Mouse (Mus musculus): ENCODE results near the gene Actn4.
"Not testable (repeated sequence)": the region's sequence is repeated elsewhere in the genome, so short reads cannot be mapped to it uniquely, and the experiment has no call there.

Gene Actn4

DNA sequence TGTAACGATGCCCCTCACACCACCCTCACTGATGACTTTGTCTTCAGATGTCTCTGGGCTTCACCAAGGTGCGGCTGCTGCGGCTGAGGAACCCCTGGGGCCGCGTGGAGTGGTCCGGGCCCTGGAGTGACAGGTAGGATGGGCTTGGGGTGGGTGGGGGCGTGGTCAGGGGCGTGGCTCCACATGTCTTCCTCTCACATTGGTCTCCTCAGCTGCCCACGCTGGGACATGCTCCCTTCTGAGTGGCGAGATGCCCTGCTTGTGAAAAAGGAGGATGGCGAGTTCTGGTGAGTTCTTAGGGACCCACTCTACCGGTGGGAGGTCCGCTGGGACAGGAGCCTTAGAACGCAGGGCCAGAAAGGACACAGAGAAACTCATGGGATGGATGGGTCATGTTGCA is 75.7 kb downstream of the Actn4 start:
- DNase-seq (ENCODE audit: low spot score), result no peak

DNA sequence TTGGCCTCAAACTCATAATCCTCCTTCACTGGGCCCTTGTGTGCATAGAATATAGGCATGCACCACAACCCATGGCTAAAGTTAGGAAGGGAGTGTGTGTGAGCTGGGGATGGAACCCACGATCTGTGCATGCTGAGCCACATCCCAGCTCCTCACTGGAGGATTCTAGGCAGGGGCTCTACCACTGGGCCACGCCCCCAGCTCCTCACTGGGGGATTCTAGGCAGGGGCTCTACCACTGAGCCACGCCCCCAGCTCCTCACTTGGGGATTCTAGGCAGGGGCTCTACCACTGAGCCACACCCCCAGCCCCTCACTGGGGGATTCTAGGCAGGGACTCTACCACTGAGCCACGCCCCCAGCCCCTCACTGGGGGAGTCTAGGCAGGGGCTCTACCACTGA is 78.4 kb downstream of the Actn4 start:
- DNase-seq (ENCODE audit: low spot score), result not testable (repeated sequence)

DNA sequence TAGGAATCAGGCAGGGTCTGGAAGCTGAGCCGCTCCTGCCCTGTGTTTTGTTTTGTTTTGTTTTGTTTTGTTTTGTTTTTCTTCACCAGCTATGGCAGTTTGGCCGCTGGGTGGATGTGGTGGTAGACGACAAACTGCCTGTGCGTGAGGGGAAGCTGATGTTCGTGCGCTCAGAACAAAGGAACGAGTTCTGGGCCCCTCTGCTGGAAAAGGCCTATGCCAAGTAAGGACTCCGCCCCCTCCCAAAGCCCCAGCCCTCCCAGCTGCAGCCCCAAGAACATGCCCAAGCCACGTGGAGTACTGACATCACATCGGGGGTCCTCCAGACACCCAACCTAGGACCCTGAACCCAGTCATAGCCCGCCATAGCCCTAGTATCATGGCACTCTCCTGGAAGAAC is 79.1 kb downstream of the Actn4 start:
- DNase-seq (ENCODE audit: low spot score), result no peak

DNA sequence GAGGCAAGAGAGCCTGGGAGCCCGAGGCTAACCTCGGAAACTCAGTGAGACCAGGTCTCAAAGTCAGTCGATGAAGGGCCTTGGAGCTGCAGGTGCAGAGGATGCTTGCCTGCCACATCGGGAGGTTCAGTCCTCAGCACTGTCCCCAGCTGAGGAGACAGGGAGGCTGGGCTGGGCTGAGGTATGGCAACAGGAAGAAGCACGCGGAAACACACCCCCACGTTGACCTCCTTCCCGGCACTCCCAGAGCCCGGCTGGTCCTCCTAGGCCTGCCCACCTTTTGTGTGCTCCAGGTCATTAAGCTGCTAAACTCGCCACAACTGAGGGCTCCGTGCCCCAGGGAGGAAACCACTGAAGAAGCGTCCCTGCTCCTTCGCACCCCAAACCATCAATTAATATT is 80.9 kb downstream of the Actn4 start, which contains the start of gene Capn12:
TSS of gene Capn12 (plus strand) at position 224 of the 400 bp plus-strand sequence.
- DNase-seq (ENCODE audit: low spot score), result no peak

DNA sequence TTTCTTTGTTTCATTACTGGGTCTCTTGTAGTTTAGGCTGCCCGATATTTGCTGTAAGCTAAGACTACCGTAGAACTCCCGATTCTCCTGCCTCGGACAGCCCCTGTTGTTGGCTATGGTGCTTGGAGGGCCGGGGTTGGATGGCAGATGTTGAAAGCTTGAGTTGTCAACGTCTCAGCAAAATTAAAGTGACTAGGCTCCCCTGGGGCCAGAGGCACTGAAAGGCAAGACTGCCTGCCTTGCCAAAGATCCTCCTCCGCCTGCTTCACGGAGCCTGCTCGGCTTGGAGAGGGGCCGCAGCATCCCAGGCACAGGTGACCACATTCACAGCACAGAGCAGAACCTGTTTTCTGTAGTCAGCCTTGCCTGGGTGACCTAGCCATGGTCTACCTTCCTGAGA is 81.6 kb downstream of the Actn4 start:
- DNase-seq (ENCODE audit: low spot score), result no peak

DNA sequence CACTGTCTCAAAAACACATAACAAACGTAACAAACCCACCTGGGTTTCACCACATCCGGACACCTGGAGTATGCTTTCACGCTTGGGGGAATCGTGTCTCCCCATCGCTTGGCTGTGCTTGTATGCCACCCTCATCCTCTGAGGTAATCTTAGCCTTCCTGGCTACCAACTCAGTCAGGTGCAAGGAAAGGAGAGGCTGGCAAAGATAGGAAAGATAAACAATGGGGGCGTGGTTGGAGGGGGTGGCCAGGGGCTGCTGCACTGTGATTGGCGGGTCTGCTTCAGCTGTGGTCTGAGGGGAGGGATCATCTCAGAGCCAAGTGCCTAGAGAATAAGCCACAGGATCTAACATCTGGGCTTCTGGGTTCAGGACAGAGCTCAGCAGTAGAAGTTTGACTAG is 82.5 kb downstream of the Actn4 start:
- DNase-seq (ENCODE audit: low spot score), result no peak

DNA sequence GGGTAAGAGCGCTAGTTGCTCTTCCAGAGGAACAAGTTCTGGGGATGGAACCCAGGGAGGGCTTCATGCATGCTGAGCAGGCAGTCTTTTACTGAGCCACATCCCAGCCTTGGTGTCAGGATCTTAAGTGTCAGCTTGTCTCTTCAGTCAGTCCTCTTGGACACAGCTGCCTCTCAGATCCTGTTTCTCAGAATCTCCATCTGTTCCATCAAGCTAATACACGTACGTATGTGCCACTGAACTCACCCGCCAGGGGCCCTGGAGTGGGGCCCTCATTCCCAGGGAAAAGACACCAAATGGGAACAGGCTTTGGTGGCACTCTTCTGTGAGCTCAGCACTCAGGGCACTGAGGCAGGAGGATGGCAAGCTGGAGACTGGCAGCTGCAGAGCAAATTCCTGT is 84.3 kb downstream of the Actn4 start:
- DNase-seq (ENCODE audit: low spot score), result no peak

DNA sequence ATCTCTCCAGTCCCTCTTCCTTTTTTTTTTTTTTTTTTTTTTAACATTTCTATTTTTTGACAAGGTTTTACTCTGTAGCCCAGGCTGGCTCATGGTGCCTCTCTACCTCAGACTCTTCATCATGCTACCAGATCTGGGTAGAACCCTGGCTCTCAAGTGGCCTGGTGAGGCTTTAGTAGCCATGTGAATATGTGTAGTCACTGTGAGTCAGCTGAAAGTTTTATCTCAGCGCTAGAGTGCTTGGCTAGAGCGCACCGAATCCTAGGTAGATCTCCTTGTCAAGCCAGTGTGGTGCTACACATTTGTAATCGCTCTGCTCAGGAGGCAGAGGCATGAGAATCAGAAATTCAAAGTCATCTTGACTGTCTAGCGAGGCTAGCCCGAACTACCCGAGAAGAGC is 85.0 kb downstream of the Actn4 start:
- DNase-seq (ENCODE audit: low spot score), result no peak

DNA sequence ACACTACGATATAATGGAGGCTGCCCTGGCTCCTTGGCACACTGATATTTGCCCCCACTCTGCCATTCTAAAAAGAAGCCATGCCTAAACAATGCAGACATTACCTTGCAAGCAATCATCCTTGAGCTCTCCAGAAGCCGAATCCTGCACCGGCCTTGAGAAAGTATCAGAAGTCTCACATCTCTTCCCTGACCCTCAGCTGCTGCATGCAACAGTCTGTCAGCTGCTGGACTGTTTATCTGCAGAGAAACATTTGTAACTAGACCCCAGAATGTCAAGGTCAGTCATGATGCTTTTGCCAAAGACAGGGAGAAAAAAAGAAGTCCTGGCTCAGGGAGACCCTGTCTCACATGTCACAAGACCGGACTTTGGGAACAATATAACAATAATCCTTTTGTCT is 86.0 kb downstream of the Actn4 start:
- DNase-seq (ENCODE audit: low spot score), result no peak

DNA sequence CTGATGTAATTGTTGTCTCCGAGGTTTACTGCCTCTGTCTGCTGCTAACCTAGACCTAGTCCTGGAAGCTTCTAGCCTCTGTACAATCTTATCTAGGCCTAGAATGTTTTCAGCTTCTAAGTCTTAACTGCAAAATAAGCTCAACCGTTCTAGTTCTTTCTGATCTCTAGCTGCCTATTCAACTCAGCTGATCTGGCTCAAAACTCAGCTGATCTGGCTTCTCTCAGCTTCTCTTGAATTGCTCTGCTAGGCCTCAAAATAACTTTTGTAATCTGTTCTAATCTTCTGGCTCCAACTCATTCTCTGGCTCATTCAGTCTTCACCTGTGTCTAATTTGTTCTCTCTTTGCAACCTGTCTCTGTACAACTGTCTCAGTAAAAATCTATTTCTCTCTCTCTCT is 87.6 kb downstream of the Actn4 start:
- DNase-seq (ENCODE audit: low spot score), result no peak

DNA sequence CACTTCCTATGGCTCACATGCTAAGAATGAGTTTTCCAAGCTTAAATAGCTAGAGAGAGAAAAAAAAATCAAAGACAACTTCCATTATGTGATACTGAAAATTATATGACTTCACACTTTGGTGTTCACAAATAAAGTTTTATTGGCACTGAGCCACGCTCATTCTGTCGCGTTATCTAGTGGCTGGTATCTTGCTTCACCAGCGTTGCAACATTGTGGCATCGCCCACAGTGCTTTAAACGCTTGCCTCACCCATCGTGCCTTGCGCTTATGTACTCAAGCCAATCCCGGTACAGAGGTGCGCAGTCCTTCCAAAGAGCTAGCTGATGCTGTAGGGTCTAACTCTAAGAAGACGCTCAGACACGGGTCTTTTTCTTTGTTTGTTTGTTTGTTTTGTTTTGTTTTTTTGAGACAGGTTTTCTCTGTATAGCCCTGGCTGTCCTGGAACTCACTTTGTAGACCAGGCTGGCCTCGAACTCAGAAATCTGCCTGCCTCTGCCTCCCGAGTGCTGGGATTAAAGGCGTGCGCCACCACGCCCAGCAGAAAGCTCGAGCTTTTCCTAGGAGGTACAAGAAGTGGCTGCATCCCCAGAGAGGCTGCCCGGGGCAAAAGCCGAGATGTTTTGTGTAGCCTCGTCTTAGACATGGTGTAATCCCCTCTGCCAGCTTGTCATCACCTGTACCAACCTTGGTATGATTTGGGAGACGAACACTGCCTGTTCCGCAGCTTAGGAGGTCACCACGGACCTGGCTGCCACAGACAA is 91.1 kb downstream of the Actn4 start:
- DNase-seq (ENCODE audit: low spot score), result no peak

DNA sequence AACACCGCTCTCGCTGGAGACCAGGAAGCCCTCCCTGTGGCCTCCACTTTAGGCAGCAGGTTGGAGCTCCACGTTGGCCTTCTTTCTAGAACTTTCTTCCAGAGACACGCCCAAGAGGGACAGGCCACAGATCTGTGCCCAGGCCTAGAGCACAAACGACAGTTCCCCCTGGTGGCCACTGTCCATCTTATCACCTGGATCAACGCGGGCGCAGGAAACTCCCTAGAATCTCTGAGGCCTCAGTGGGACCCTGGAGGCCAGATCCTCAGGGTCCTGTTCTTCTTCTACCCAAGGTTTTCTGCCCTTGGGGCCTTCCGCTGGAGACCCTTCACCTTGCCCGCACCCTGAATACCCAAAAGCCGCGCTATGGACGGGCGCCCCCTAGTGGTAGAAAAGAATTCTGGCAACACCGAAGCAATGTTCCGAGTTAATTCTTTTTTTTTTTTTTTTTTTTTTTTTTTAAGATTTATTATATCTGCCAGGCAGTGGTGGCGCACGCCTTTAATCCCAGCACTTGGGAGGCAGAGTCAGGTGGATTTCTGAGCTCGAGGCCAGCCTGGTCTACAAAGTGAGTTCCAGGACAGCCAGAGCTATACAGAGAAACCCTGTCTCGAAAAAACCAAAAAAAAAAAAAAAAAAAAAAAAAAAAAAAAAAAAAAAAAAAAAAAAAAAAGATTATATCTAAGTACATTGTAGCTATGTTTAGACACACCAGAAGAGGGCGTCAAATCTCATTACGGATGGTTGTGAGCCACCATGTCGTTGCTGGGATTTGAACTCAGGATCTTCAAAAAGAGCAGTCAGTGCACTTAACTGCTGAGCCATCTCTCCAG is 94.4 kb downstream of the Actn4 start:
- DNase-seq (ENCODE audit: low spot score), result peak; percentile 69

DNA sequence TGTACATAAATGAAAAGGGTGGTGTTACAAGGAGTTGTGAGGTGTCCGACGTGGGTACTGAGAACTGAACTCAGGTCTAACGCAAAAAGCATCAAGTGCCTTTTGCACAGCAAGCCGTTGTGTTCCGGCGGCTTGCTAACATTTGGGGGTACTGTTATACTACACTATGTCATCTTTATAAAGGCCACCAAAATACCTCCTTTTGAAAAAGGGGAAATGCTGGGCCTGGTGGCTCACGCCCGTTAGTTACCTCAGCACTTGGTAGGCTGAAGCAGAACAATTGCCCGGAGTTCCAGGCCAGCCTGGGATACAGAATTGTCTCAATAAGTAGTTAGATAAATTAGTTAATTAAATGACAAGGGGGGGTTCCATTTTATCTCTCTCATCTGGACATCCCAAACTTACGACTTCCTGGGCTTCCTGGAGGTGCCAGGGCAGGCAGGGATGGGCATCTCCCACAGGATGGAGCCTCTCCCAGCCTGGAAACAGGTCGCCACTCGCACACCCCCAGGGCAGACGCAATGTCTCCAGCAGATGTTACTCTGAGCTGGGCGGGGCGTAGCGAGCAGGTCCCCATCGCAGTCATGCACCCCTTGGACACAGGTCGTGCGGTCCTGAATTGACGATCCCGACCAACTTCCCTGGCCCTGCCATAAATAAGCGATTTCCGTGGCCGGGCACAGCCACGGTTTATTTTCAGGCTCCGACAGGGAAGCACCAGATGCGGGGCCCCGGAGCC is 95.2 kb downstream of the Actn4 start:
- no peak for DNase-seq (ENCODE audit: low spot score)

DNA sequence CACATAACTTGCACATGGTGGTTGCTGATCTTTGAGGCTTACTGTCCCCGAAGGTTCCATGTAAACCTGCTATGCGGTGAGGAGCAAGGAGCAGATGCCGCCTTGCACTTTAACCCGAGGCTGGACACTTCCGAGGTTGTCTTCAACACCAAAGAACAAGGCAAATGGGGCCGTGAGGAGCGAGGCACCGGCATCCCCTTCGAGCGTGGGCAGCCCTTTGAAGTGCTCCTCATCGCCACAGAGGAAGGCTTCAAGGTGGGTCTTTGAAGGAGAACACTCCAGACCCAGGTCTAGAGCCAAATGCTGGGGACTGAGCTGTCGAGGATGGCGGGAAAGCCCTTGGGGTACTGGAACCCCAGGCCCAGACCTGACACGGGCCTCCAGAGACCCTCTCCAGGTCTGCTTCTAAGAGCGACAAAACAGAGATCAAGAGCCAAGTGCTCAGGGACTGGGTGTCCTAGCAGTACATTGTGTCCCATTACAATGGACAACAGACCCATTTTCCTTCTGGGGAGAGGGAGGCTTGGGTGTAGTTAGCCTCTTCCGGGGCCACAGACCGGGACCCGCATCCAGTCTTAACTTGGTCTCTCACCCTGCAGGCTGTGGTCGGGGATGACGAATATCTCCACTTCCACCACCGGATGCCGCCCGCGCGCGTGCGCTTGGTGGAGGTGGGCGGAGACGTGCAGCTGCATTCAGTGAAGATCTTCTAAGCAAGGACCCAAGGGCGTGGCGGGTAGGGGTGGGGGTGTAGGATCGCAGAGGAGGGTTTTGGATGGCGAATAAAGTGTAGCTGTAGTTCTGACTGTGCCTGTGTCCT is 96.4 kb downstream of the Actn4 start:
- peak; percentile 80 for DNase-seq (ENCODE audit: low spot score)

DNA sequence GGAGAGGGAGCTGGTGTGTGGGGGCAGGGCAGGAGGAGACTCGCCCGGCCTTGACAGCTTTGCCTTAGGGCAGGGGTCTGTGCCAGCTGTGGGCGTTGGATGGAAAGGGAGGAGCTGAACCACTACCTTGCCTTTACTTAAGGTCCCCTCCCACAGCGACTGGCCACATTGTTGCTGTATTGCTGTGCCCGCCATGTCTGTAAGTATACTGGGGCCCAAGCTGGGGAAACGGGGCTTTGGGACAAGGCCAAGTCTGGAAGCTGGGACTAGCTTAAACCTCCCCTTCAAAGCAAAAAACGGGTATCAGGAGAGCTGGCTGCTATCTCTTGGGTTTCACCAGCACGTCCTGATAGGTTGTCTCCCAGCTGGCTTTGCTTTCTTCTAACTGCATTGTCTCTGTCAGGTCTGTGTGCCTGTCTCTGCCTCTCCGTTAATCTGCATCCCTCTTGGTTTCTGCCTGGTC is 97.8 kb downstream of the Actn4 start:
- DNase-seq (ENCODE audit: low spot score), result no peak

DNA sequence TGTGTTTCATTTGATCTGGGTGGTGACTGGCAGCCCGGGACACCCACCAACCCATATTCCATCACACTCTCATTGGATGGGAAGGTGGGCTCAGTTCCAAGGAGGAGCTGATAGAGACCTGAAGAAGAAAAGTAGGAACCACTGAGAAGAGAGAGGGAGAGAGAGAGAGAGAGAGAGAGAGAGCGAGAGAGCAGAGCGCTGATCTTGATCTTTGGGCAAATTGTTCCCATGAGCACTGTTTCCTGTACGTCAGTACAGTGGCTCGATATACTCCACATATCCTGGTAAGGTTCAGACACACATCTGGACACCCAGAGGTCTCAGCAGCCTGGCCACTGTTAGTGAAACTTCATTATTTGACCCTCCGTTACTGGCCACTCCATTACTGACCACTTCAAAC is 98.6 kb downstream of the Actn4 start, which contains the start of gene Lgals7:
TSS of gene Lgals7 (plus strand) at position 314 of the 400 bp plus-strand sequence.
- DNase-seq (ENCODE audit: low spot score), result no peak

DNA sequence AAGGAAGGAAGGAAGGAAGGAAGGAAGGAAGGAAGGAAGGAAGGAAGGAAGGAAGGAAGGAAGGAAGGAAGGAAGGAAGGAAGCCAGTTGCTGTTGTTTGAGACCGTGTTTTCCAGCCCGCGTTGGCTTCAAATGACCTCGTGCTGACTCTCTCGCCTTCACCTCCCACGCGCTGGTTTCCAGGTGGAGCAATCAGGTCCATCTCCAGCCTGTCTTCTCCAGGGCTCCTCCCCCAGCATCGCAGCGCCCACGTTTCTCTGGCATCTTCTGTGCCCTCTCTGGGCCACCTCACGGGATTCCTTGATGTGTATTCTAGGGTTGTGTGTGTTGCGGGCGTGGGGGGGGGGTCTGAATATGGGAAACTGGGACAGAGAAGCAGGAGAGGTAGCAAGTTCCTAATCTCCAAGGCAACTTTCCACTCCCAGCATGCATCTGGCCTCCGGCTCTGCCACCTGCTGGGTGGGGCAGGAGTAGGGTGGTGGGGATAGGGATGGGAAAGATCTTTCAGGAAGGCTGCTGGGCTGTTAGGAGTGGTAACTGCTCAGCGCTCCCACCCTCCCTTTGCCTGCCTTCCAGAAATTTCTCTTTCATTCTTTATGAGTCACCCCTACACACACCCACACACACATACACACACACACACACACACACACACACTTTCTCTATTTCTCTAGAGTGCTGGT is 99.2 kb downstream of the Actn4 start:
- DNase-seq (ENCODE audit: low spot score), result no peak

DNA sequence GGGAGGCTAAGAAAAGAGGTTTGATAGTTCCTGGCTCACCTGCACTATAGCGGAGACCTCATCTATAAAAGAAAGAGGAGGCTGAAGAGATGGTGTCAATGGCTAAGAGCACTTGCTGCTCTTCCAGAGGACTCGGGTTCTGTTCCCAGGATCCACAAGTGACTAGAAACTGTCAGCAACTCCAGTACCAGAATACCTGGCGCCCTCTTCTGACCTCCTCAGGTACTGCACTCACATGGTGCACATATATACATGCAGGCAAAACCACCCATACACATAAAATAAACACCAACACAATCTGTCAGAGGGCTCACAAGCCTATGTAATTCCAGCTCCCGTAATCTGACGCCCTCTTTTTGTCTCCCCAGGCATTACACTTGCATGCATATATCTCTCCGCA is 101.2 kb downstream of the Actn4 start:
- DNase-seq (ENCODE audit: low spot score), result no peak

DNA sequence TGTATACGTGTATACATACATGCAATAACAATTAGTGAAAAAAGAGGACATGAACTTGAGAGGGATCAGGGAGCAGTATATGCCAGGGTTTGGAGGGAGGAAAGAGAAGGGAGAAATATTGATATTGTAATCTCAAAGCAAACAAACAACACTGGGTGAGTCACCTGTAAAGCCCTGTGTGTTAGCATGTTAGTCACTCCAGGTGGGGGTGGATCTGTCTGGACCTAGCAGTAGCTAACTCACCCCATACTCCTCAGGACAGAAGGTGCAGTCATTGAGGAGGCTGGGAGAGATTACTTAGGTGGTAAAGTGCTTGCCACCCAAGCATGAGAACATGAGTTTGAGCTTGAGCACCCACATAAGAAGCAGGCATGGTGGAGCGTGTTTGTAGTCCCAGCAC is 102.2 kb downstream of the Actn4 start:
- DNase-seq (ENCODE audit: low spot score), result no peak

DNA sequence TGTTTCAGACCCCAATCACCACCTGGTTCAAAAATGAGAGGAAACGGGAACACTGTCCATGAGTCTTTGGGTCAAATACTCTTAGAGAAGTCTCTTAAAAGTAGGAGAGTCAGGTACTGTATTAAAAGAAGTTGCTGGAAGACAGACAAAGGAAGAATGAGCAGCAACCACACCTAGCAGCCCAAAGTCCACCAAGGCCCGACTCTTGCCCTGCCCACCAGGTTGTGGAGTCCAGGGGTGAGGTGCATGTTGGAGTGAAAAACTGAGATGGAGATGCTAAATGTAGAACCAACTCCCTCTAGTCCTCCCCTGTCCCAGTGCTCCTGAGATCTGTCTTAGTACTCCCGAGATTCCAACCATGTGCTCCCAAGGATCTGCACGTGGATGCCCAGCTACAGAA is 111.5 kb downstream of the Actn4 start:
- DNase-seq (ENCODE audit: low spot score), result no peak

DNA sequence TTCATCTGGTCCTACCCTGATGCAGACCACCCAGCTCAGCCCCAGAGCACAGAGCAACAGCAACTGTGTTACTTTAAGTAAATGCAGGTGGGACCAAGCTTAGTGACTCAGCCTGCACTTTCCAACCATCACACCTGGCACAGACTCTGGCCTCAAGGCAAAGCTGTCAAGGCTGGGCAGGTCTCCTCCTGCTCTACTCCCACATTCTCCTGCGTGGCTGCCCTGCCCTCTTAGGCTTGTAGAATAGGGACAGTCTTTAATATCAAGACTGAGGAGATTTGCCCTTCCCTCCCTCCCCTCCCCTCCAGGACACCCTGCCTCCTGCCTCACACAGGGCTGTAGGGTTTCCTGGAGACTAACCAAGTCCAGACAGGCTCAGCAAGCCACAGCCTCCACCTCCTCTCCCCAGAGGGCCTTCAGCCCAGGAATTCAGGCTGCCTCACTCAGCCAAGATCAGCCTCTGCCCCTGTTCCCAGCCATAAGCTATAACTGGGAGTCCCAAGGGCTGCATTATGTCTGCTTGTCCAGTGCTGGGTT is 112.4 kb downstream of the Actn4 start:
- no peak for DNase-seq (ENCODE audit: low spot score)
